Mouse (Mus musculus) megakaryocyte progenitor cell, adult 5-6 weeks (primary cell): ENCODE measurements around the gene Zfp697. TPM values are rescaled to one million over a fixed set of nuclear protein-coding genes. Genes with fewer than 3 reads are reported as not detected.
"Not testable (repeated sequence)": the region's sequence is repeated elsewhere in the genome, so short reads cannot be mapped to it uniquely, and the experiment has no call there.

Source experiments
- ATAC-seq: replicated peaks from 2 replicates; pipeline ENCODE4 v1.8.0; 2016; ENCODE audit warnings: mild to moderate bottlenecking, moderate TSS enrichment, inconsistent platforms; ENCODE audit not compliant: poor library complexity
- total RNA-seq, 2 experiments: library from RNA; stranded (forward) in 1 of 2; stranded (reverse) in 1 of 2; fragments of 157-497, 149-512 nt in 1 of 2; fragments of 200-1000 nt in 1 of 2; gene quantifications; 2 replicates each; pipeline versions ENCODE4 v1.2.3 to v1.2.4; 2015 to 2017

Zfp697 gene
- total RNA-seq, 2 experiments from 2014 or later, result 0.54 to 1.2 TPM

- peak; percentile 93 for ATAC-seq
Observed at GRCm38 (mm10) chr3:98417328-98417727, 35.1 kb downstream of the Zfp697 start.

DNA sequence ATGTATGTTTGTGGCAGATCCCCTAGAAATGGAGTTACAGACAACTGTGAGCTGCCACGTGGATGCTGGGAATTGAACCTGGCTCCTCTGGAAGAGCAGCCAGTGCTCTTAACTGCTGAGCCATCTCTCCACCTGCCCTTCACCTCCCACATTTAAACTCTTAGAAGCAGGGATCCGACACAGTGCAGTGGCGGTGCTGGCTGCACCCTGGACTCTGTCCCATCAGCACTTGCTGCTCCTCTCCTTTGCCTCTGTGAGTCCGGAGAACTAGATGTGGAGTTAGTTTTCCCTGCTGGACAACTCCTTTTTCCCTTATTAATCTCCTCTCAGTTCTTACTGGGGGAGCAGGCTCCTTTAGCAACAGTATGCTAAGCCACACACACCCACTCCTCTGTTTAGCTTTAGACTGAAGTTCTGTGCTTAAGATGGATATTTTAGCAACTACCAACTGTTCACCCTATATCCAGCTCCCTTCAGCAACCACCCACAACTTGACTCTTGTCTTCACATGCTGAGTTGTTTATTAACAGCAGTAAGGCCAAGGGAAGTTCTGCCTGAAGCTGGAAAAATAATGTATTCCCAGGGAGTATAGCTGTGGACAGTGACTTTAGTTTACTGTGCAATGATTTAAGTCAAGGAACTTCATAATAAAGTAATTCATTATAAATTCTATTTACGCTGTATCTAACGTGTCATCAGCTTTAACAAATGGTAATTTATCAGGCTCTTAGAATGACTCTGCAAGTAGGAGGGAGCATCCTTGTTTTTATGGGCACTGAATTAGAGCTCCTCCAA is 36.9 kb downstream of the Zfp697 start:
- no peak for ATAC-seq

DNA sequence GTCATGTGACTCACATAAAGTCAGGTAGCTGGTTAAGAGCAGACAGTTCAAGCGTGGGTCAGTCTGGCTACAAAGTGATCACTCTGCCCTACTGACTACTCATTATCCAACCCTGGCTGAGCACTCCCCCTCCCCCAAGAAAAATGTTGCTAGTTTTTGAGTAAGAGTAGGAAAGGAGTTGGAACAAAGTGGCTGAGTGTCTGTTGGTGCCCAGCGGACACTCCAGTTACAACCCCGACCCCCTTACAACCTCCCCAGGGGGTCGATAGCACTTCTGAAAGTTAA is 37.5 kb downstream of the Zfp697 start:
- no peak for ATAC-seq

- no peak for ATAC-seq
Observed at GRCm38 (mm10) chr3:98422926-98423325, 40.7 kb downstream of the Zfp697 start.

GRCm38 (mm10) chr3:98426749-98427148 is 44.5 kb downstream of the Zfp697 start:
- no peak for ATAC-seq

DNA sequence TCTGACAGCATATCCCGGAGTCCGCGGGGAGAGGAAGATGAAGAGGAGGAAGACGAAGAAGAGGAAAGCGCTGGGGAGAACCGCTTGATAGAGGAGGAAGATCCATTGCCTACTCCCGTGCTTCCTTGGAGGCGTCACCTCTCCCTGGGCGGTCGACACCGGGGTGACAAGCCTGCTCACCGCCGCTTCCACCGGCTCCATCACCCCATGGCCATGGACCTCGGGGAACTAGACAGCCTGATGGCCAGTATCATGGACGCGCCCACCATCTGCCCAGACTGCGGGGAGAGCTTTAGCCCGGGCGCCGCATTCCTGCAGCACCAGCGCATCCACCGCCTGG is 45.0 kb downstream of the Zfp697 start:
- ATAC-seq, result no peak; the same call in 1 of the 2 replicates

DNA sequence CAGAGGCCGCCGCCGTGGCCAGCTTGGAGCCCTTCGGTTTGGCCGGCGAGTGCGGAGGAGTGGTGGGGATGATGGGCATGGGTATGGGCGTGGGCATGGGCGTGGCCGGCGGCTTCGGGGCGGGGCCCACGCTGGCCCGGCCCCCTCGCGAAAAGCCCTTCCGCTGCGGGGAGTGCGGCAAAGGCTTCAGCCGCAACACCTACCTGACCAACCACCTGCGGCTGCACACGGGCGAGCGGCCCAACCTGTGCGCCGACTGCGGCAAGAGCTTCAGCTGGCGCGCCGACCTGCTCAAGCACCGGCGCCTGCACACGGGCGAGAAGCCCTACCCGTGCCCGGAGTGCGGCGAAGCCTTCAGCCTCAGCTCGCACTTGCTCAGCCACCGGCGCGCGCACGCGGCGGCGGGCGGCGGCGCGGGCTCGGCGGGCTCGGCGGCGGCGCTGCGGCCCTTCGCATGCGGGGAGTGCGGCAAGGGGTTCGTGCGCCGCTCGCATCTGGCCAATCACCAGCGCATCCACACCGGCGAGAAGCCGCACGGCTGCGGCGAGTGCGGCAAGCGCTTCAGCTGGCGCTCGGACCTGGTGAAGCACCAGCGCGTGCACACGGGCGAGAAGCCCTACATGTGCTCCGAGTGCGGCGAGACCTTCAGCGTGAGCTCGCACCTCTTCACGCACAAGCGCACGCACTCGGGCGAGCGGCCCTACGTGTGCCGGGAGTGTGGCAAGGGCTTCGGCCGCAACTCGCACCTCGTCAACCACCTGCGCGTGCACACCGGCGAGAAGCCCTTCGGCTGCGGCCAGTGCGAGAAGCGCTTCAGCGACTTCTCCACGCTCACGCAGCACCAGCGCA is 45.6 kb downstream of the Zfp697 start:
- peak; percentile 80 for ATAC-seq

DNA sequence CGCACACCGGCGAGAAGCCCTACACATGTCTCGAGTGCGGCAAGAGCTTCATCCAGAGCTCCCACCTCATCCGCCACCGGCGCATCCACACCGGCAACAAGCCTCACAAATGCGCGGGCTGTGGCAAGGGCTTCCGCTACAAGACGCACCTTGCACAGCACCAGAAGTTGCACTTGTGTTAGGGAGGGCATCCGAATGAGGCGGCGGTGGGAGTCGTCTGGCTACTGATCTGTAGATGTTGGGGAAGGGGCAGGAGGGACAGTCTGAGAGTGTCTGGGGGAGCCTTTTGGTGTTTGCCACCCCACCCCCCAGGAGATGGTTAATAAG is 46.2 kb downstream of the Zfp697 start:
- ATAC-seq, result peak; percentile 10

DNA sequence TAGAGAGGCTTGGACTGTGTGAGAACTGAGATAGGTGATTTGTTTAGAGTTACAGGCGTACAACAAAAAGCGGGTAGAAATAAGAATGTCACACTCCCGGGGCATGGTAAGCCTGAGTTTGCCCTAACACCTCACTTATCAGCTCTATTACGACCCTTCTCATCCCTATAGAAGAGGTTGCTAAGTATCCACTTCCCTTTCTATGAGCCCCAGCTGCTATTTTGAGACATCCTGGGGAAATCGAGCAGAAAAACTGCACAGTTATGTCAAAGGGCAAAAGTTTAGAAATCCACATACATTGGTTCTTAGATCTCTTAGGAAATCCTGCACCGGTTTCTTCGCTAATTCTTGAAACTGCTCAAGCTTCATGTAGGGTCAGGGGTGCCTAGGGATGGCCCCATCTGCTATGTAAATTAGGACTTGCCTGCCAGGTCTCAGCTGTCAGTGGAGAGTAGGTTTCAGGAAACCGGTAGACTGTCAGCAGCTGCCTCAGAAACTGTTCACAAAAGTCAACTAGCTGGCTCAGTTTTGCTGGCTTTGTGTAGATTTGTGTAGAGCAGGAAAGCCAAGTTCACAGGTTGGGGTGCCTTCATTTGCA is 46.8 kb downstream of the Zfp697 start:
- peak; percentile 55 for ATAC-seq

GRCm38 (mm10) chr3:98434088-98434816 is 52.0 kb downstream of the Zfp697 start:
- peak; percentile 78 for ATAC-seq

- ATAC-seq, result 0 out of 2 replicates have a peak, but pooled peaks have one; percentile 6
Observed at GRCm38 (mm10) chr3:98435030-98435429, 52.8 kb downstream of the Zfp697 start.

- ATAC-seq, result not testable (repeated sequence)
Observed at GRCm38 (mm10) chr3:98442245-98442644, 60.0 kb downstream of the Zfp697 start.

DNA sequence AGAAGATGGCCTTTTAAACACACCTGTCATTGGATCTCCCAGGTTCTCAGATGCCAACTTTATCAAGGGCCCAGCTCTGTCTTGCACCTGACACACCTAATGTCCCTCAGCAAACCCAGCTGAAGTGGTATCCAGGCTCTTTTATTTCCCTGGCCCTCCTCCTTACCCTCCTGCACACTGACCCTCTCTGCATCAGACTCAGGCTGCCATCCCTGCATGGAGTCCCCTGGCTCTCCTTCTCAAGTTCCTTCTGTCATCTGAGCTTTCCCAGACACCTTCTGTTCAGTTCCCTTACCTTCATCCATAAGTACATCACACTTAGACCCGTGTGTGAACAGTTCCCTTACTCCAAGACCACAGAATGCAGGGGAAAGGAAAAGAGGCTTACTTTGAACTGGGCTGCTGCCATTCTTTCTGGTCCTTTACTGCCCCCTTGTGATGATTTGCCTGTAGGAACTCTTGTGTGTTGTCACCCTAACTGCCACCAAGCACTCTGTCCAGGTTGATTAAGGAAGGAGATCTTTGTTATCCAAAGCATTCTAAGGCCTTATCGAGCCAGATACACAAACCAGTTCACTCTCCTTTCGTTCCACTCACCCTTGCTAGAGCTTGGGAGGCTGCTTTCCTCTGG is 61.0 kb downstream of the Zfp697 start:
- peak; percentile 92 for ATAC-seq

- ATAC-seq, result peak; percentile 44
Observed at GRCm38 (mm10) chr3:98443924-98444323, 61.7 kb downstream of the Zfp697 start.

- ATAC-seq, result not testable (repeated sequence)
Observed at GRCm38 (mm10) chr3:98453786-98454185, 71.5 kb downstream of the Zfp697 start.

DNA sequence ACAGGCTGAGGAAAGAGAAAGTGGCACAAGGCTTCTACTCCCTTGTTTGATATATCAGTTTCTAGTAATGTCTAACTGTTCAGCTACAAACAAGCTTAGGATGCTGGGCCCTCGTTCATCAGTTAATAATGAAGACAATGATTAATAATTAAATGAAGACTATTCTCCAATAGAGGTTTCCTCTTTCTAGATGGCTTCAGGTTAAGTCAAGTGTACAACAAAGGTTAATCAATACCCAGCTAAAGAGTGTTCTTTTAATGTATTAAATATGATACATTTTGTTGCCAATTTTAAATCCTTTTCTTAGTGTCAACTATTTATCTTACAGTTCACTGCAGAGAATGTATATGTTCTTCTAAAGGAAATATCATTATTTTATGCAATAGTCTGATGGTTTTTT is 74.8 kb downstream of the Zfp697 start, which contains the start of gene Gm4450:
TSS of gene Gm4450 (minus strand) at position 101 of the 400 bp plus-strand sequence.
- ATAC-seq, result not testable (repeated sequence)

DNA sequence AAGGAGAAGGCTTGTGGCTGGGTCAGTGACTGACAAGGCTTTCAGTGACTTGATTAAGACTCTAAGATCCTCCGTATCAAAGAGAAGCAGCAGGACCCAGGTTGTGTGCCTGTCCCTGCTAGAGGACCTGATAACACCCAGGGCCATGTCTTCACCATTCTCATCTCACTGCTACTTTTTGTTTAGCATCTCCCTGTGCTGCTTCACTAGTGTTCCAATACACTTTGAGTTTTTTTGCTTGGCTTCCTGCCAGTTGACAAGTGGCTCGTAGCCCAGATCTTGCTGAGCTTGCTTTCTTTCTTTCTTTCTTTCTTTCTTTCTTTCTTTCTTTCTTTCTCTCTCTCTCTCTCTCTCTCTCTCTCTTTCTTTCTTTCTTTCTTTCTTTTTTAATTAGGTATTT is 87.1 kb downstream of the Zfp697 start:
- ATAC-seq, result not testable (repeated sequence)

- ATAC-seq, result not testable (repeated sequence)
Observed at GRCm38 (mm10) chr3:98471057-98471456, 88.8 kb downstream of the Zfp697 start.

- not testable (repeated sequence) for ATAC-seq
Observed at GRCm38 (mm10) chr3:98471499-98471898, 89.2 kb downstream of the Zfp697 start.

DNA sequence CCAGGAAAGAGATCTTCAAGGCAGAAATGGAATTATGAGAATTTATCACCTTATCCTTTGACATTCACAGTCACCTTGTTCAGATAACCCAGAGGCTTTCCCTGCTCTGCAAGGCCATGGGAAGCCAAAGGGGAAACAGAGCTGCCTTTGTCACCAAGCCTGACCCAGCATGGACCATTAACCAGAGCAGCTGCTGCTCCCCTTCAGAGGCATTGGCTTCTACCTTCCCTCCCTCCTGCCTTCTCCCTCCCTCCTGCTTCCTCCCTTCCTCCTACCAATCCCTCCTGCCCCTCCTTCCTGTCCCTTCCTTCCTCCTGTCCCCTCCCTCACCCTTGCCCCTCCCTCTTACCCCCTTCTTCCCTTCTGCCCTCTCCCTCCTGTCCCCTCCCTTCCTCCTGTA is 111.9 kb downstream of the Zfp697 start:
- ATAC-seq, result not testable (repeated sequence)

GRCm38 (mm10) chr3:98495055-98495454 is 112.8 kb downstream of the Zfp697 start:
- not testable (repeated sequence) for ATAC-seq
